Mouse (Mus musculus) hematopoietic stem cell, adult 5-6 weeks (primary cell): ENCODE results near the gene Rheb. TPM values are rescaled to one million over a fixed set of nuclear protein-coding genes. Genes with fewer than 3 reads are reported as not detected.
A peak's percentile ranks its signal among the peaks of the same experiment; 100 is the strongest.

Experiments
- ATAC-seq, 2 experiments: fragments of 125-278 bp in 1 of 2; replicated peaks in 1 of 2; 2 replicates each; pipeline ENCODE4 v1.8.0; 2016 to 2017; ENCODE audit warnings: inconsistent platforms in 2 of 2, mild to moderate bottlenecking in 2 of 2, moderate number of reproducible peaks in 2 of 2, low read depth in 1 of 2, moderate TSS enrichment in 1 of 2; ENCODE audit not compliant: low FRiP score in 2 of 2, poor library complexity in 2 of 2, severe bottlenecking in 2 of 2, insufficient read depth in 1 of 2, low TSS enrichment in 1 of 2
- total RNA-seq: library from RNA; stranded (forward); fragments of 172-1452, 232-1000 nt; gene quantifications from 2 replicates; pipeline ENCODE4 v1.2.3, GENCODE M21; 2017

The Rheb gene
- total RNA-seq, 1 experiment from 2014 or later, result 59.8 TPM

DNA sequence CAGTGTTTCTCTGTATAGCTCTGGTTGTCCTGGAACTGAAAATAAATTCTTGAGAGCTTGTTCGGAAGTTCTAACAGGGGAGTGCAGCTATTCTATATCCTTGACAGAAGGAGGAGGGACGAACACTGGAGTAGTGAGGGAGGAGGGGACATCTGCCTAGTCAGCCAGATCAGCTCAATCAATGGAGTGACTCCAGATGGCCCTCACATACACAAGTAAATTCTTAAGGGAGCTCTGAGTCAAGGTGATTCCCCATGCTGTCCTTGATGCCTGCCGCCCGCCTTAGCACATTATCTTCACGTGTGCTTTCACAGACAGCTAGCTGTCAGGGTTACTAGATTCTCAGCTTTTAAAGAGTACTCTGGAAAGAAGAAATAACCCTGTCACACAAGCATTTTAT lies 21.8 kb downstream of the Rheb start:
- ATAC-seq, result no peak

DNA sequence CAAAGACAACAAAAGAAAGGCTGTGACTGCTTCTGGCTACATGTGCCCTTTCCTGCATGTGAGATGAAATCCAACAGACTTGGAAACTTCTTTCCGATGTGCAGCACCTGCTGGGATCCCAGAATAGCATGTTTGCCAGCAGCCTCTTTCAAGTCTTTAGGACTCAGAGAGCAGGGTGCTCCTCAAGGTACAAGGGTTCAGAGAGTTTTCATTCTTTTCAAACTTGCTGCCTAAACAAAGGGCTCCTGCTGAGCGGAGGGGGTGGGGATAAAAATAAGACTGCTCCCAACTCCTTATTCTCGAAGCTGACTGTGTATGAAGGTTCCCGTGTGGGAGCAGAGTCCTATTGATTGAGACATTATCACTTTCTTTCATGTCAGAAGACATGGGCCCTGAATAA lies 25.2 kb downstream of the Rheb start:
- ATAC-seq, result no peak

- ATAC-seq, result peak; percentile 88 to 89
These were observed 28.5 kb downstream of the Rheb start for GRCm38 (mm10) chr5:24813946-24814345.

- no peak for ATAC-seq
These were observed 29.4 kb downstream of the Rheb start for GRCm38 (mm10) chr5:24813005-24813404.

DNA sequence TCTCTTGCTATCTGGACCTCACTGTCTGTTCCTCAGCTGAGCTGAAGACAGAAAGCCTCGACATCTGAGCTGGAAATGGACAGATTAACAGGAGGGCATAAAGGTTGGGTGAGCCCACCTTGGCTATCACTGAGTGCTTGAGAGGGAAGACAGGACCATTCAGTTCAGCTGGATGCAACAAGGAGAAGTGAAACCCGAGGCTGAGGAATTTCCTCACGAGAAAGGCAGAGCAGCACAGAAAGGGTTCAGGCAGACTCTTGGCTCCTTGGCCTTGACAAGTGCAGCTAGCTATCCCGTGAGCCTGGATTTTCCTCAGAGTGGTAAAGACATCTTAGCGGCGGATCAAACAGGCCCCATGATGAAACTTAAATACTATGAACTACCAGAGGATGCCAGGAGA lies 37.2 kb downstream of the Rheb start:
- no peak for ATAC-seq

DNA sequence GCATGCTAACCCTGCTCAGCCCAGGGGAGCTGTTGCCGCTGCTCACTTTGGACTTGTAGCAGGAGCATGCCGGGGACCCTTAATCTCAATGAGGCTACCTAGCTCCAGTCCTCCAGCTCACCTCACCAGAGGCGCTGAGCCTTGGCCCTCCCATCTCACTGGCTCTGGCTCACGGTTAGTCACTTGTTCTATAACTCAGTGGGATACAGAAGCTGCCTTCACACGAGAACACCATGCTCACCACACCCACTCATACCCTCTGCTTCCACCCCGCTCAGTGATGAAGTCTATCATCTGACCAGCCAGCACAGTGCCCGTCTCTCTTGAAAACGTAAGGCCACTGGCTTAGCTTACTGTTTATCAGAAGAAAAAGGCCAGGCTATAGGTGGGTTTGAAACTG lies 37.8 kb downstream of the Rheb start:
- ATAC-seq, result 0 out of 4 replicates have a peak, but pooled peaks of 1 of the 2 experiments have one; percentile 10

DNA sequence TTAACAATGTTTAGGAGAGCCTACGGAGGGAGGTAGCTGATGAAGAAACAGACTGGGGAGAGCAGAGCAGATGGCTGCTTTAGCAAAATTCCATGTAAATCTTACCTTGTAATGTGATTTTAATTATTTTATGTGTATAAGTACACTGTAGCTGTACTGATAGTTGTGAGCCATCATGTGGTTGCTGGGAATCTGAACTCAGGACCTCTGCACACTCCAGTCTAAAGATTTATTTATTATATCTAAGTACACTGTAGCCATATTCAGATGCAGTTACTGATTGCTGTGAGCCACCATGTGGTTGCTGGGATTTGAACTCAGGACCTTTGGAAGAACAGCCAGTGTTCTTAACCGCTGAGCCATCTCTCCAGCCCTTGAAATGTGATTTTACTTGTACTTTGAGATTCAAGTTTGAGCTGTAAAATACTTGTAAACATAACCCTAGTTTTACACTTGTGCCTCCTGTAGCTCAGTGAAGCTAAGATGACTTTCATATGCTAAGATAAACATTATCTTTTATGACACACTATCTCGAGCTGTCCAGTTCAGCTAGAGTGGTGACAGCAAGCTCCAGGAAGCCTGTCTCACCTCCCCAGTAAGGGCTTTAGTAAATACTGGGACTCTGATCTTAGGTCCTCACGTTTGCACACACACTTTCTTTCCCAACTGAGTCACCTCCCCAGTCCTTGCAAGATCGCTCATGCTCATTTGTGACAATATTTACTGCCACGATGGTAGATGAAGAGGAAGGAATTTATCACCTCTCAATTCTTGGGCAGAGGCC lies 40.4 kb downstream of the Rheb start:
- ATAC-seq, result no peak

GRCm38 (mm10) chr5:24800416-24800815 lies 42.0 kb downstream of the Rheb start:
- peak; percentile 32 to 59 for ATAC-seq

- ATAC-seq, result no peak
These were observed 43.8 kb downstream of the Rheb start for GRCm38 (mm10) chr5:24798639-24799038.

DNA sequence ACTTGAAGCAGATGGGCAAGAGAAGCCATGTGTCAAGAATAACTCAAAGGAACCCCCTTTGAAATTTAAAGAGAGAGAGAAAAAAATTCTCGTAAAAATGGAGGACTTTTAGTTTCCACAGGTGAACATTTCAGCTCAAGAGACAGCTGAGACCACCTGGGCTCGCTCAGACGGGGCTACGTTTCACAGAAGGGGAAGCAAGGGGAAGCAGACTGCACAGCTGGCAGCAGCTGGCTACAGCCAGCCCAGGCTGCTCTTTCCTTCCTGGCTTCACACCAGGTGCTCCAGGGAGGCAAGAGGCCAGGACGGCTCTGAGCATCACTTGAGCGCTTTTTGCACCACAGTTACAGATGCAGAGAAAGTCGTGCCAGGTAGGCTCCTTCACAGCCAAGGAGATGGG lies 44.6 kb downstream of the Rheb start:
- peak in 1 of 2 experiments; percentile 40; a peak in 2 of 4 replicates for ATAC-seq

DNA sequence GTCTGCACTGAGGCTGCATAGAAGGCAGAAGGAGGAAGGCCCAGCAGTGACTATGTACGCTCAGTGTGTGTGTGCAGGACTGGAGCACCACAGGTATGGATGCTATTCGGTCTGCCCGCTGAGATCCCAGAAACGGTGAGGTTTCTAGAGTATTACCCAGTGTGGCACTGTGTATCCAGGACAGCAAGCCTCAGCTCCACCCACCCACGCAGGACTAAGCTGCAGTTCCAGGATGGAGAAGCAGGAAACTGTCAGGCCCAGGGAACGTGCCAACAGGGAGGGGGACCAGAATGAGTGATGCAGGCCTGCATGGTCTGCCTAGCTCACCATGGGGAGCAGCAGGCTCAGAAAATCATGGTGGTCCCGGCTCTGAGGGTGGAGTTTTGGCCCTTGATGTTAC lies 49.5 kb downstream of the Rheb start:
- no peak for ATAC-seq

DNA sequence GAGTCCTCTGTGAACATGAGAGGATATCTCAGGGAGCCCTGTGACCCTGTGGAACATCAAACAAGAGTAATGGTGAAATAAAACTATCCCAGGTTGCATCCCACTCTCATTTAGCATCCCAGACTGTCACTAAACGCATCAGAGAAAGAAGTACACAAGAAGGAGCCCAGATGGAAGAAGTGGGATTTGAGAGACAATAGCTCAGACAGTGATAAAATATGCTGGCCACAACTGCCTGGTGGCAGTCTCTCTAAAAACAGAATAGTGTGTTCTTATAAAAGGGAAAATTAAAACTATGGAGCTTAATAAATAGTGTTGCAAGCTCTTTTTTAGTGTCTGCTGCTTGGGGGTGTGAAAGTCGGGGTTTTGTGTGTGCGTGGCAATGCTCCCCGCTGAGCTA lies 59.5 kb downstream of the Rheb start:
- no peak for ATAC-seq

DNA sequence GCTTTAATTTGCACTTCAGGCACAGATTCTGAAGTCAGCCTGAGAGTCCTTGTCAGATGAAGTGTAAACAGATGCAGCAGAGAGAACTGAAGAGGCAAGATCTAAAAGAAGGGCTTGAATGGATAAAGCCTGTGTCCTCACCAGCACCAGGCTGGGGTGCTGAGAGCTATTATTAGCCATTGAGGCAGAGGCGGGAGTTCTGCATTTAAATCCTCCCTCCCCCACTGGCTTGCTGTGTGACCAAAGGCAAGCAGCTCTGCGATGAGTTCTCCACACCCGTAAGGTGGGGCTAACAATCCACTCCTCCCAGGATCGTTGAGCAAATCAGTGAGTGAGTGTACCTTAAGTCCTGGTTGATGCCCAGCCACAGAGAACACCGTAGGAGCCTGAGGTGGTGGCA lies 61.4 kb downstream of the Rheb start:
- no peak for ATAC-seq

GRCm38 (mm10) chr5:24779881-24780512 lies 62.4 kb downstream of the Rheb start:
- peak; percentile 62 to 76 for ATAC-seq

GRCm38 (mm10) chr5:24779321-24779720 lies 63.1 kb downstream of the Rheb start:
- no peak for ATAC-seq

DNA sequence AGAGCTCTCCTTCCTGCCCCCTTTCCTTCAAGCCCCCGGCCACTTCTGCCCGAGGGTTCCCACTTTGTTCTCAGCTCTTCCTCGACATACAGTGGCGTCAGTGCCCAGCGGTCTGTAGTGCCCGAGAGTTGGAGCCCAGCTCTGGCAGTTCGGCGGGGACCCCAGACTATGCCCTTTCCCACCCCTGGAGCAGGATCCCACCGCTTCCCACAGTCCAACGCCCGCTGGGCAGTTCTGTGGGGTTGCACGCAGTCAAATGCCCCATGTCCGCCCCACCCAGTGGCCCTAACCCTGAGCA lies 63.6 kb downstream of the Rheb start:
- ATAC-seq, result no peak

- ATAC-seq, result no peak
These were observed 64.2 kb downstream of the Rheb start for GRCm38 (mm10) chr5:24778082-24778842.

DNA sequence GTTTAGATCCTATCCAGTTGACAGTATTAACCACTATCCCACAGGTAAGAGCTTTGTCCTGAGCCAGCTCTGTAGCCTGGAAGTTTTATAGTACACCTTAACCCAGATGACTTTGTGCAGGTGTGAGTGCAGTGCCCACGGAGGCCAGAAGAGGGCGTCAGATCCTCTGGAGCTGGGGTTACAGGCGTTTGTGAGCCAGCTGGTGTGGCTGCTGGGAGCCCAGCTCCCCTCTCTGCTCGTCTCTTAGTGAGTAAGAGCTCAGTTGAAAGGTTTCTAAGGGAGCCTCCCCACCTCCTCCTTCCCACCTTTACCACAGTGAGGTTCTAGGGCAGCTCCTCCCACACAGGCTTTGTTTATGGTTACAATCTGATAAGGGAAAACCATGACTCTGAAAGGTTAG lies 65.7 kb downstream of the Rheb start:
- ATAC-seq, result no peak
